Mouse (Mus musculus): ENCODE results near the gene Zmat5.

DNA sequence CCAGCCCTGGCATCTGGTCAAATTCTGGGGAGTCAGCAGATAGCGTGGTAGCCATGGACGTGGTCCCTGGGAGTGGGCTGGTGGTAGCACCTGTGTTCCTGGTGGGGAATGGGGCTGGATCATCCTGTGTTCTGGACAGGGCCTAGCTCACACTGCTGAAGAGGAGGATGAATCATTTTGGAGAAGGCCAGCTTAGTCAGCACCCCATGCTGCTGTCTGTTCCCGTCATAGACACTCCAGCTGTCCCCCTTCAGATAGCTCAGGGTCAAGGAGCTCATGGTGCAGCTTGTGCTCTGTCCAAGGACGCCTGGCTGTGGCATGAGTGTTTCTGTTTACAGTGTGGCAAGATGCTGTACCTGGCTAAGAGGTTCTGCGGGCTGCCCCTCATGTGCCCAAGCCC, 14.1 kb downstream of the Zmat5 start:
- TF ChIP-seq HCFC1 (IDR thresholded peaks at IDR 0.05; ENCODE audit: borderline replicate concordance, insufficient read depth, low read length) (no peak), ZNF384 (IDR thresholded peaks at IDR 0.05; ENCODE audit: low read depth, low read length) (no peak), CHD2 (IDR thresholded peaks at IDR 0.05; ENCODE audit: low read depth, low read length) (no peak), MAFK (IDR thresholded peaks at IDR 0.05; ENCODE audit: insufficient read depth, low read depth, low read length) (no peak)
